Mouse (Mus musculus) kidney, adult 2 months (tissue): ENCODE data around the gene Emid1.

ENCODE experiments used
- CTCF ChIP-seq: fragments of 200-500 bp; conservative IDR thresholded peaks from 2 replicates; pipeline ENCODE4 v1.5.1; 2011; ENCODE audit warnings: low read depth, mild to moderate bottlenecking, control low read depth, low read length, moderate library complexity, mixed read lengths; ENCODE audit not compliant: insufficient read depth, insufficient read length
- POLR2A ChIP-seq: fragments of 200-500 bp; IDR thresholded peaks from one replicate; pipeline ENCODE4 v1.6.1; 2011; ENCODE audit warnings: low read depth, low read length, control low read depth

DNA sequence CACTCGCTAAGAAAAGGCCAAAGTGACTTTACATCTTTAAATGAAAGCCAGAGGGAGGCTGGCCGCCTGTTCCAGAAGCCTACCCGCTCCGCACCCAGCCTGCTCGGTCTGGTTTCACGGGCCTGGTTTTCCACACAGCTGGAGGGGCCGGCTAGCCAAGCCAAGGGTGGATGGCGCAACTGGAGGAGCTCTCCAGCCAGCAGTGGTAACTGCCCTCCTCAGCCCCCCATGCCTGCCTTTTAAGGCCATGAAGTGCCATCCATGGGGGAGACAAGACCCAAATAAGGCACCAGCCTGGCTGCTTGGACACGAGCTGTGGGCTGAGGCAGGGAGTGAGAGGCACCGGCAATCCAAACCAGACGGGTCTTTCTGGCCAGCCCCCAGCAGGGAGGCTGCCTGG lies 16.1 kb downstream of the Emid1 start:
- TF ChIP-seq POLR2A (no peak), CTCF (no peak)
